Mouse (Mus musculus) liver, embryonic 11.5 days (tissue): ENCODE results near the gene Lhfpl5. TPM values are rescaled to one million over a fixed set of nuclear protein-coding genes. Genes with fewer than 3 reads are reported as not detected.

Experiments used
- ATAC-seq: fragments of 200-750 bp; cut with Nextera tagmentation; replicated peaks from 2 replicates; pipeline ENCODE4 v1.8.0; 2017; ENCODE audit warnings: moderate number of reproducible peaks, mild to moderate bottlenecking, moderate TSS enrichment, moderate library complexity; ENCODE audit not compliant: low FRiP score
- DNase-seq: peaks from one replicate; pipeline ENCODE4 v3.0.0-alpha.2; 2017; ENCODE audit warnings: low spot score
- H3K27ac ChIP-seq: fragments of 300-500 bp; sonication (generic); 2 replicates; pipeline ENCODE4 v1.5.1; 2014; ENCODE audit warnings: mild to moderate bottlenecking, low read depth, low read length, control low read depth
- H3K27me3 ChIP-seq: fragments of 300-500 bp; sonication (generic); replicated peaks from 2 replicates; pipeline ENCODE4 v1.6.1; 2014; ENCODE audit warnings: low read length, mixed read lengths; ENCODE audit not compliant: control insufficient read depth, insufficient read depth
- H3K36me3 ChIP-seq: fragments of 300-500 bp; sonication (generic); 2 replicates; pipeline ENCODE4 v1.6.1; 2014; ENCODE audit warnings: mild to moderate bottlenecking, low read length, moderate library complexity, mixed read lengths; ENCODE audit not compliant: control insufficient read depth, insufficient read depth
- H3K4me1 ChIP-seq: fragments of 300-500 bp; sonication (generic); replicated peaks from 2 replicates; pipeline ENCODE4 v1.6.1; 2014; ENCODE audit warnings: low read length, mixed read lengths; ENCODE audit not compliant: control insufficient read depth, insufficient read depth
- H3K4me2 ChIP-seq: fragments of 300-500 bp; sonication (generic); 2 replicates; pipeline ENCODE4 v1.6.1; 2014; ENCODE audit warnings: mild to moderate bottlenecking, control low read depth, moderate library complexity
- H3K4me3 ChIP-seq: fragments of 300-500 bp; sonication (generic); 2 replicates; pipeline ENCODE4 v1.5.1; 2014; ENCODE audit warnings: low read depth, low read length, control low read depth
- H3K9ac ChIP-seq: fragments of 300-500 bp; sonication (generic); 2 replicates; pipeline ENCODE4 v1.6.1; 2014; ENCODE audit warnings: low read depth, low read length, control low read depth
- H3K9me3 ChIP-seq: fragments of 300-500 bp; sonication (generic); 2 replicates; pipeline ENCODE4 v1.6.1; 2016; ENCODE audit warnings: low read length, inconsistent platforms, mixed read lengths; ENCODE audit not compliant: control insufficient read depth
- WGBS: fragments of 180-500 bp; shearing (Covaris S2); extraction: QIAGEN DNeasy Blood & Tissue Kit; methylation state at CpG from one replicate; pipeline ENCODE4 v1.1.7; 2014; 5-methylcytosine and 5-hydroxymethylcytosine counted together
- microRNA-seq: library from miRNA; unstranded; fragments of <30 nt; microRNA quantifications from one replicate; pipeline ENCODE4, GENCODE M21; 2017; ENCODE audit warnings: borderline number of aligned reads
- polyA plus RNA-seq: library from polyadenylated mRNA; unstranded; fragments of >200 nt; fragmentation: Nextera tagmentation; extraction: Ambion mirVana; gene quantifications from 2 replicates; pipeline ENCODE4 v1.2.1, GENCODE M21; 2014

Gene Lhfpl5
- polyA plus RNA-seq, 1 experiment from 2014 or later: 0.33 TPM

DNA sequence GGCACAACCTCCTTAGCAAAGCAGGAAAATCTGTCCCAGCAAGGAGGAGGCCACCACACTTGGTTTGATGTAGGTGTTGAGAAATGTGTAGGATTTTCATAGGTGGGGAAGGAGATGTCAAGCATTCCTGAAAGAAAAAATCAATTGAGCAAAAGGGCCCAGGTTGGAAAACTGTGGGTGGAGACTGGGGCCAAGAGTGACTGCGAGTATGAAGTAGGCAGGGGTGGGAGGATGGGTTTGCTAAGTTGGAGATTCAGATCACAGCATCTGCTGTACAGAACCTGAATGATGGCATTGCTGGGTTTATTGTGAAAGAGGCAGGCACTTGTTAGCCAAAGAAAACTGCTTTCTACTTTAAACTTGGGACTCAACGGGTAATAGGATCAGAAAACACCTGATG, 49.4 kb downstream of the Lhfpl5 start:
- no peak overlapping the region for H3K4me2 ChIP-seq
- H3K27ac ChIP-seq: no peak overlapping the region
- peaks cover 18% of the 10 kb centered on the region for H3K4me1 ChIP-seq
- H3K36me3 ChIP-seq: peaks cover 9% of the 10 kb centered on the region; the same call in 1 of the 2 replicates
- ATAC-seq (no peak), DNase-seq (no peak)
- H3K9me3 ChIP-seq: no peaks in the 10 kb centered on the region
- no peak overlapping the region for H3K4me3 ChIP-seq
- no peak overlapping the region for H3K9ac ChIP-seq
- no peaks in the 10 kb centered on the region for H3K27me3 ChIP-seq
- 66% methylated on average over 2 of the region's 2 CpGs for WGBS

GRCm38 (mm10) chr17:28625327-28625726, 49.9 kb downstream of the Lhfpl5 start:
- no peak overlapping the region for H3K4me2 ChIP-seq
- DNase-seq (no peak), ATAC-seq (no peak)
- no peaks in the 10 kb centered on the region for H3K9me3 ChIP-seq
- H3K4me3 ChIP-seq: no peak overlapping the region
- peaks cover 5% of the 10 kb centered on the region; the same call in 1 of the 2 replicates for H3K36me3 ChIP-seq
- WGBS: 87% methylated on average over 15 of the region's 15 CpGs
- H3K4me1 ChIP-seq: peaks cover 13% of the 10 kb centered on the region
- no peaks in the 10 kb centered on the region for H3K27me3 ChIP-seq
- H3K27ac ChIP-seq: no peak overlapping the region
- no peak overlapping the region for H3K9ac ChIP-seq

DNA sequence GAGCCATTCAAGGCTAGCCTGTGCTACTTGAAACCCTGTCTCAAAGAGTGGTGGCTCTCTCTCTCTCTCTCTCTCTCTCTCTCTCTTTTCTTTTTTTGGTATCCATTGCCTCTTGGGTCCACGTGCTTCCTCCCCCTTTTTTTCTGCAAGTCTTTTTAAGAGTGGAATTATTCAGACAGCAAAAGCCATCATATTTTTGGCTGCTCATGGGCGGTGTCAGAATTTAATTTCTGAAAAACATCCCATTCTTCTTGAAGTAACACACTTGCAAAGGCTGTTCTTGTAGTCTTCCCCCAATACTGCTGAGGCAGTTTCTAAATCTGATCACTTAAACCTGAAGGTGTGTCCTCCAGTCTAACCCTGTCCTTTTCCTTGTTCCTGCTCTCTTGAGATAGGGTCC, 51.5 kb downstream of the Lhfpl5 start:
- ATAC-seq (no peak), DNase-seq (no peak)
- Histone ChIP-seq H3K4me2 (no peak overlapping the region), H3K9me3 (no peaks in the 10 kb centered on the region), H3K27me3 (no peaks in the 10 kb centered on the region), H3K27ac (no peak overlapping the region), H3K9ac (no peak overlapping the region), H3K4me3 (no peak overlapping the region), H3K4me1 (peaks cover 4% of the 10 kb centered on the region; the same call in 1 of the 2 replicates), H3K36me3 (no peaks in the 10 kb centered on the region)
- 69% methylated on average over 2 of the region's 2 CpGs for WGBS

DNA sequence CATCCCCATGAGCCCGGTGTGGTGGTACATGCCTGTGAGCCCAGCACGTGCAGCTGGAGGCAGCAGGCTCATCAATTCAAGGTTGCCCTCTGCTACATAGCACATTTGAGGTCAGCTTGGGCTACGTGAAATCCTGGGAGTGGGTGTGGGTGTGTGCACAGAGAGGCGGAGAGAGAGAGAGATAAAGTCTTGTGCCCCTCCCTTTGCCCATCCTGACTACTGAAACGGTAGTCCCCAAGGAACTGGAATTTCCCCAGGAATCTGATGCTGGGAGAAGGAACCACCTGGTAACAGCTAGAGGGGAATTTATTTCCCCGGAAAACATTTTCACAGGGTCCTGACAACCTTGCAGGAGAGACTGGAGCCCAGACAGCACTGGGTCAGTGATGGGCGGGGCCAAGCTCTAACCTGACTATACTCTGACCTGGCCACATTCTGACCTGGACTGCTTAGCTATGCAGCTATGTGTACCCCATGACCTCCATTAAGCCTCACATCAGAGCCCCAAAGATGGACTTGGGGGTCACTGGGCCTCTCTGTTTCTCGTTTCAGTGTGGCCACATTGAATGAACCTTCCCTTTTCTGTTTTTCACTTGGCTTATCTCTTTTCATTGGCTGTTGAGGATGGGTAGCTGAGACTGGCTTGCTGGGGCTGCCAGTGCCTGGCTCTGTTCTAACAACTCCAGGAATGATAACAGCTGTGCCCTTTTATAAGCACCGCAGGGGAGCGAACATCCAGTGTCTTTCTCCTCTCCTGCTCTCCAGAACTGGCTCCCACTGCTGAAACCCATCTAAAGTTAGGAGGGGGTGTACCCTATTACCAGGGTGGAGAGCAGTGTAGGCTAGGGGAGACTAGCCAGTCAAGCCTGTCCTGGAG, 53.0 kb downstream of the Lhfpl5 start:
- ATAC-seq (no peak), DNase-seq (no peak)
- Histone ChIP-seq H3K36me3 (no peaks in the 10 kb centered on the region), H3K9me3 (no peaks in the 10 kb centered on the region), H3K4me3 (no peak overlapping the region), H3K4me2 (no peak overlapping the region), H3K9ac (no peak overlapping the region), H3K27ac (no peak overlapping the region), H3K4me1 (no peaks in the 10 kb centered on the region), H3K27me3 (no peaks in the 10 kb centered on the region)
- WGBS: 42% methylated on average over 10 of the region's 10 CpGs

DNA sequence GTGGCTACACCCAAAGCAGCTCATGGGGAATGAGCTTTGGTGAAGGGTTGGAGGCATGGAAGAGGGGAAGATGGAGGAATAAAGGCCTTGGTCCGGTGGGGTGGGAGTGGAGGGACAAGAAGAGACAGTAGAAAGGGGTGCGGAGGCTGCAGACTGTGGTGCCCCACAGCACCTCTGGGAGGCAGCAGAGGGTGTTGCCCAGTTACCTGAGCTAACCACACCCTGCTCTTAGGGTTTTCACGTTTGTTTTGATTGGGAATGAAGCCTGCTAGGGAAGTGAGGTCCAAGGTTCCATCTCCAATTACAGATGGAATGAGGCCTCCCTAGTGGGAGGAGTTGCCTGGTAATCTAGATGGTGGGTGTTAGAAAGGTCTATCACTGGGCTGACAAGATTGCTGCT, 53.7 kb downstream of the Lhfpl5 start:
- WGBS: 45% methylated on average over 3 of the region's 3 CpGs
- Histone ChIP-seq H3K27me3 (no peaks in the 10 kb centered on the region), H3K9me3 (no peaks in the 10 kb centered on the region), H3K4me3 (no peak overlapping the region), H3K36me3 (no peaks in the 10 kb centered on the region), H3K9ac (no peak overlapping the region), H3K27ac (no peak overlapping the region), H3K4me1 (no peaks in the 10 kb centered on the region), H3K4me2 (no peak overlapping the region)
- no peak for DNase-seq
- no peak for ATAC-seq

Small RNA genes lying within 50 kb of the gene (microRNA-seq; reads per million reads assigned to microRNA genes)
- gene Gm25195: not detected
- not detected for gene Mir6969

Other genes with a start within 250 kb of the Lhfpl5 start
- gene Rpl10a, start 247.2 kb upstream of the Lhfpl5 start, polyA plus RNA-seq: 683 and 733 TPM in 2 replicates
- 4.3 and 4.6 TPM in 2 replicates for gene Tead3, start 224.8 kb upstream of the Lhfpl5 start, polyA plus RNA-seq
- gene Tulp1, start 210.4 kb upstream of the Lhfpl5 start, polyA plus RNA-seq: 2.8 and 3.3 TPM in 2 replicates
- gene Fkbp5, start 58.1 kb upstream of the Lhfpl5 start, polyA plus RNA-seq: 8.8 and 10.1 TPM in 2 replicates
- gene Armc12, start 44.8 kb upstream of the Lhfpl5 start, polyA plus RNA-seq: not detected in 2 replicates
- gene Clpsl2, start 26.2 kb upstream of the Lhfpl5 start, polyA plus RNA-seq: not detected in 2 replicates
- 3.5 and 3.7 TPM in 2 replicates for gene Clps, start 14.9 kb upstream of the Lhfpl5 start, polyA plus RNA-seq
- gene Srpk1, start 47.1 kb downstream of the Lhfpl5 start, polyA plus RNA-seq: 92.7 and 99.8 TPM in 2 replicates
- 0.34 and 0.75 TPM in 2 replicates for gene Slc26a8, start 114.6 kb downstream of the Lhfpl5 start, polyA plus RNA-seq
- gene Mapk14, start 115.7 kb downstream of the Lhfpl5 start, polyA plus RNA-seq: 58.5 and 64.6 TPM in 2 replicates
- 0.84 and 3.6 TPM in 2 replicates for gene AC170998.1, start 150.4 kb downstream of the Lhfpl5 start, polyA plus RNA-seq
- 5.0 and 5.5 TPM in 2 replicates for gene Mapk13, start 193.7 kb downstream of the Lhfpl5 start, polyA plus RNA-seq
- gene Brpf3, start 225.4 kb downstream of the Lhfpl5 start, polyA plus RNA-seq: 29.3 and 34.8 TPM in 2 replicates